Mouse (Mus musculus) midbrain, embryonic 11.5 days (tissue): ENCODE measurements around the gene Gabrb1. TPM values are rescaled to one million over a fixed set of nuclear protein-coding genes. Genes with fewer than 3 reads are reported as not detected.

Experiments
- ATAC-seq: fragments of 200-750 bp; cut with Nextera tagmentation; 2 replicates; pipeline ENCODE4 v1.8.0; 2017; ENCODE audit warnings: moderate TSS enrichment, moderate library complexity; ENCODE audit not compliant: low FRiP score
- DNase-seq: peaks from one replicate; pipeline ENCODE4 v3.0.0; 2015; ENCODE audit warnings: low spot score; ENCODE audit errors: missing footprints
- H3K27ac ChIP-seq: fragments of 300-500 bp; sonication (generic); 2 replicates; pipeline ENCODE4 v1.5.1; 2014; ENCODE audit warnings: low read depth, low read length
- H3K27me3 ChIP-seq: fragments of 300-500 bp; sonication (generic); 2 replicates; pipeline ENCODE4 v1.6.1; 2014; ENCODE audit warnings: mild to moderate bottlenecking, low read length, moderate library complexity, mixed read lengths; ENCODE audit not compliant: control insufficient read depth, insufficient read depth
- H3K36me3 ChIP-seq: fragments of 300-500 bp; sonication (generic); 2 replicates; pipeline ENCODE4 v1.6.1; 2014; ENCODE audit warnings: mild to moderate bottlenecking, low read length, moderate library complexity, mixed read lengths; ENCODE audit not compliant: control insufficient read depth, insufficient read depth
- H3K4me1 ChIP-seq: fragments of 300-500 bp; sonication (generic); 2 replicates; pipeline ENCODE4 v1.6.1; 2014; ENCODE audit warnings: low read length; ENCODE audit not compliant: control insufficient read depth, insufficient read depth
- H3K4me2 ChIP-seq: fragments of 300-500 bp; sonication (generic); 2 replicates; pipeline ENCODE4 v1.6.1; 2014; ENCODE audit warnings: mild to moderate bottlenecking, moderate library complexity
- H3K4me3 ChIP-seq: fragments of 300-500 bp; sonication (generic); 2 replicates; pipeline ENCODE4 v1.5.1; 2014; ENCODE audit warnings: low read depth, low read length
- H3K9ac ChIP-seq: fragments of 300-500 bp; sonication (generic); 2 replicates; pipeline ENCODE4 v1.6.1; 2014; ENCODE audit warnings: low read length
- H3K9me3 ChIP-seq: fragments of 300-500 bp; sonication (generic); 2 replicates; pipeline ENCODE4 v1.6.1; 2016; ENCODE audit warnings: low read length; ENCODE audit not compliant: control insufficient read depth
- WGBS: fragments of 180-500 bp; shearing (Covaris S2); extraction: QIAGEN DNeasy Blood & Tissue Kit; methylation state at CpG from one replicate; pipeline ENCODE4 v1.1.7; 2014; 5-methylcytosine and 5-hydroxymethylcytosine counted together
- polyA plus RNA-seq: library from polyadenylated mRNA; unstranded; fragments of >200 nt; fragmentation: Nextera tagmentation; extraction: Ambion mirVana; gene quantifications from 2 replicates; pipeline ENCODE4 v1.2.1, GENCODE M21; 2014

Gene Gabrb1
- polyA plus RNA-seq, 1 experiment from 2014 or later: 0.90 TPM

- H3K27me3 ChIP-seq: no peaks in the 10 kb centered on the region
- H3K4me2 ChIP-seq: no peak overlapping the region
- H3K9me3 ChIP-seq: no peaks in the 10 kb centered on the region
- WGBS: 94% methylated on average over 2 of the region's 2 CpGs
- H3K27ac ChIP-seq: no peak overlapping the region
- no peak overlapping the region for H3K9ac ChIP-seq
- peak; percentile 73 for DNase-seq
- no peak overlapping the region for H3K4me3 ChIP-seq
- no peaks in the 10 kb centered on the region for H3K36me3 ChIP-seq
- ATAC-seq: no peak
- H3K4me1 ChIP-seq: no peaks in the 10 kb centered on the region
Observed at GRCm38 (mm10) chr5:72095015-72095414, 437.1 kb downstream of the Gabrb1 start.

GRCm38 (mm10) chr5:72104274-72104921 lies 446.5 kb downstream of the Gabrb1 start:
- Histone ChIP-seq H3K4me3 (no peak overlapping the region), H3K9ac (no peak overlapping the region), H3K4me2 (no peak overlapping the region), H3K4me1 (no peaks in the 10 kb centered on the region), H3K27me3 (no peaks in the 10 kb centered on the region), H3K36me3 (no peaks in the 10 kb centered on the region), H3K9me3 (no peaks in the 10 kb centered on the region), H3K27ac (no peak overlapping the region)
- peak; percentile 73 for DNase-seq
- 60% methylated on average over 7 of the region's 7 CpGs for WGBS
- peak; percentile 58; the same call in 1 of the 2 replicates for ATAC-seq

- no peaks in the 10 kb centered on the region for H3K36me3 ChIP-seq
- no peak overlapping the region for H3K4me2 ChIP-seq
- WGBS: 87% methylated on average over 6 of the region's 6 CpGs
Observed at GRCm38 (mm10) chr5:72122414-72123037, 464.6 kb downstream of the Gabrb1 start.

GRCm38 (mm10) chr5:72126681-72127080 lies 468.8 kb downstream of the Gabrb1 start:
- ATAC-seq (no peak), DNase-seq (no peak)
- no peak overlapping the region for H3K27ac ChIP-seq
- H3K36me3 ChIP-seq: no peaks in the 10 kb centered on the region
- H3K4me1 ChIP-seq: no peaks in the 10 kb centered on the region
- no peak overlapping the region for H3K4me2 ChIP-seq
- H3K9me3 ChIP-seq: no peaks in the 10 kb centered on the region
- no peaks in the 10 kb centered on the region for H3K27me3 ChIP-seq
- no peak overlapping the region for H3K9ac ChIP-seq
- WGBS: 96% methylated on average over 4 of the region's 4 CpGs
- H3K4me3 ChIP-seq: no peak overlapping the region

More at GRCm38 (mm10) chr5:72122414-72123037, 464.6 kb downstream of the Gabrb1 start:
- ATAC-seq (no peak), DNase-seq (no peak)
- H3K27me3 ChIP-seq: no peaks in the 10 kb centered on the region
- no peak overlapping the region for H3K27ac ChIP-seq
- H3K9ac ChIP-seq: no peak overlapping the region
- no peak overlapping the region for H3K4me3 ChIP-seq
- H3K9me3 ChIP-seq: no peaks in the 10 kb centered on the region
- no peaks in the 10 kb centered on the region for H3K4me1 ChIP-seq

GRCm38 (mm10) chr5:72133906-72134305 lies 476.0 kb downstream of the Gabrb1 start:
- no peak overlapping the region for H3K9ac ChIP-seq
- H3K27ac ChIP-seq: no peak overlapping the region
- DNase-seq (peak; percentile 21), ATAC-seq (no peak)
- H3K4me1 ChIP-seq: no peaks in the 10 kb centered on the region
- H3K4me2 ChIP-seq: no peak overlapping the region
- no peaks in the 10 kb centered on the region for H3K36me3 ChIP-seq
- H3K27me3 ChIP-seq: no peaks in the 10 kb centered on the region
- no peaks in the 10 kb centered on the region for H3K9me3 ChIP-seq
- H3K4me3 ChIP-seq: no peak overlapping the region
- WGBS: 75% methylated on average over 2 of the region's 2 CpGs

- ATAC-seq (no peak), DNase-seq (peak; percentile 33)
- Histone ChIP-seq H3K9ac (no peak overlapping the region), H3K27ac (no peak overlapping the region), H3K4me1 (no peaks in the 10 kb centered on the region), H3K36me3 (no peaks in the 10 kb centered on the region), H3K9me3 (no peaks in the 10 kb centered on the region), H3K27me3 (no peaks in the 10 kb centered on the region), H3K4me2 (no peak overlapping the region), H3K4me3 (no peak overlapping the region)
- 85% methylated on average over 7 of the region's 7 CpGs for WGBS
Observed at GRCm38 (mm10) chr5:72138256-72138655, 480.3 kb downstream of the Gabrb1 start.

GRCm38 (mm10) chr5:72139619-72140018 lies 481.7 kb downstream of the Gabrb1 start:
- Histone ChIP-seq H3K9ac (no peak overlapping the region), H3K36me3 (no peaks in the 10 kb centered on the region), H3K27ac (no peak overlapping the region), H3K4me3 (no peak overlapping the region), H3K9me3 (no peaks in the 10 kb centered on the region), H3K4me2 (no peak overlapping the region), H3K27me3 (no peaks in the 10 kb centered on the region), H3K4me1 (no peaks in the 10 kb centered on the region)
- peak; percentile 26 for DNase-seq
- 94% methylated on average over 1 of the region's 1 CpGs for WGBS
- no peak for ATAC-seq

GRCm38 (mm10) chr5:72148679-72149078 lies 490.8 kb downstream of the Gabrb1 start:
- H3K4me2 ChIP-seq: no peak overlapping the region
- H3K9ac ChIP-seq: no peak overlapping the region
- no peak for ATAC-seq
- WGBS: 48% methylated on average over 5 of the region's 5 CpGs
- H3K27me3 ChIP-seq: no peaks in the 10 kb centered on the region
- no peaks in the 10 kb centered on the region for H3K9me3 ChIP-seq
- no peak overlapping the region for H3K4me3 ChIP-seq
- H3K4me1 ChIP-seq: no peaks in the 10 kb centered on the region
- no peak overlapping the region for H3K27ac ChIP-seq
- DNase-seq: no peak
- no peaks in the 10 kb centered on the region for H3K36me3 ChIP-seq

GRCm38 (mm10) chr5:72150870-72151269 lies 493.0 kb downstream of the Gabrb1 start:
- no peak overlapping the region for H3K9ac ChIP-seq
- WGBS: 92% methylated on average over 5 of the region's 5 CpGs
- no peak for ATAC-seq
- no peaks in the 10 kb centered on the region for H3K9me3 ChIP-seq
- H3K27me3 ChIP-seq: no peaks in the 10 kb centered on the region
- no peaks in the 10 kb centered on the region for H3K4me1 ChIP-seq
- no peak for DNase-seq
- no peak overlapping the region for H3K27ac ChIP-seq
- H3K36me3 ChIP-seq: no peaks in the 10 kb centered on the region; the same call in 1 of the 2 replicates
- H3K4me2 ChIP-seq: no peak overlapping the region
- no peak overlapping the region for H3K4me3 ChIP-seq
